Mouse (Mus musculus) embryo, embryonic 9.5 days (tissue): ENCODE results near the gene Nprl2.

Experiments used
- DNase-seq: peaks from one replicate; pipeline ENCODE4 v3.0.0-alpha.2; 2017; ENCODE audit errors: extremely low spot score

The Nprl2 gene

DNA sequence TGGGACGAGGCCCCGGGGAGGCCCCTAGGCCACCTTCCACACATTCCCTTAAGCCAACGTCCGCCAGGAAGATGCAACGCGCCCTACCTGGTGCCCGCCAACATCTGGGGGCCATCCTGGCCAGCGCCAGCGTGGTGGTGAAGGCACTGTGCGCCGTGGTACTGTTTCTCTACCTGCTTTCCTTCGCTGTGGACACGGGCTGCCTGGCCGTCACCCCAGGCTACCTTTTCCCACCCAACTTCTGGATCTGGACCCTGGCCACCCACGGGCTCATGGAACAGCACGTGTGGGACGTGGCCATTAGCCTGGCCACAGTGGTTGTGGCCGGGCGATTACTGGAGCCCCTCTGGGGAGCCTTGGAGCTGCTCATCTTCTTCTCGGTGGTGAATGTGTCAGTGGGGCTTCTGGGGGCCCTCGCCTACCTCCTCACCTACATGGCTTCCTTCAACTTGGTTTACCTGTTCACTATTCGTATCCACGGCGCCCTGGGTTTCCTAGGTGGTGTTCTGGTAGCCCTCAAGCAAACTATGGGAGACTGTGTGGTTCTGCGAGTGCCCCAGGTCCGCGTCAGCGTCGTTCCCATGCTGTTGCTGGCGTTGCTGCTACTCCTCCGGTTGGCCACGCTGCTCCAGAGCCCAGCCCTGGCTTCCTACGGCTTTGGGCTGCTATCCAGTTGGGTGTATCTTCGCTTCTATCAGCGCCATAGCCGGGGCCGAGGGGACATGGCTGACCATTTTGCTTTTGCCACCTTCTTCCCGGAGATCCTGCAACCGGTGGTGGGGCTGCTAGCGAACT lies 7.4 kb upstream of the Nprl2 start:
- DNase-seq: no peak

DNA sequence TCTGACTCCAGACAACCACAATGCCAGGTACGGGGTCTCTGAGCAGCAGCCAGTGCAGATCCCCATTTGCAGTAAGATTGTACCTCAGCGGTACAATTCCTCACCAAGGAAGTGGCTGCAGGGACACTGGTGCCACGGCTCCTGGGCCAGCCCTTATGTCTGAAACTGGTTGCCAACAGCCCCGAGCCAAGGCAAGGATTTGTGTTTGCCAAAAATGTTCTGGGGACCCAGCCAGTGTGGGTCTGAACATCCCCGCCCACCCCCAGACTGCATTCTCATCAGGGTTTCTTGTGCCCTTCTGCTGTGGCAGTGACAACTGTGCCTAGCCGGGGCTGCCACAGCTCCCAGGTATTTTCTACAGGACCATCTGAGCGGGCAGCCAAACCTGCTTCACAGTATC lies 3.8 kb upstream of the Nprl2 start:
- no peak for DNase-seq

DNA sequence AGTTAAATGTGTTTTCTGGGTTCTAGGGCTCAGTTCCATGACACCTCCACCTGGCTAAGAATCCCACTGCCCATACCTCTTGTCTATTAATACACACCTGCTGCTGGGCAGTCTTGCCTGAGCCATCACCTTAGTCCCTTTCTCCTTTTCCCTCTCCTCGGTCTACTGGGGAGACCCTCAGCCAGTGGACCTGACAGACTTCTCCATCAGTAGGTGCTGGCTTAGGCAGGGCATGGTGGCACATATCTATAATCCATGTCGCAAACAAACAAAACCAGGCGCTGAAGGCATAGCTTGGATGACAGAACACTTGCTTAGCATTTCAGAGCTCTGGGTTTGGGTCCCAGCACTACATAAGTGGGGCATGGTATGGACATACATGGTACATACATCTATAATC lies 3.3 kb upstream of the Nprl2 start:
- DNase-seq: no peak

DNA sequence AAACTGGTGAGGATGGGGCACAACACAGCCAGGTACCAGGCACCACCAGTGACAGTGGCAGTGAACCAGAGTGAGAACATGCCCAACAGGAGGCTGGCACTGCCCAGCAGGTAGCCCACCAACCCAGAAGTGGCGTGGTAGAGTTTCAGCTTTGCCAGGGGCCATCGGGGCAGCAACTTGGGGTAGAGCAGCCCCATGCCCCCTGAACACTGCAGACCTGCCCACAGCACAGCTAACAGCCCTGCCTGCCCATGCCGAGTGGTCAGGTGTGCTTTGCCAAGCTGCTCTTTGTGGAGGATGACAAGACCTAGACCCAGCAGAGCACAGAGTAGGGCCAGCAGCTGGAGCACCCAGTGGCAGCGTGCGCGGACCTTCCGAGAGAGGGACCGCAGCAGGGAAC lies 2.1 kb upstream of the Nprl2 start:
- no peak for DNase-seq

DNA sequence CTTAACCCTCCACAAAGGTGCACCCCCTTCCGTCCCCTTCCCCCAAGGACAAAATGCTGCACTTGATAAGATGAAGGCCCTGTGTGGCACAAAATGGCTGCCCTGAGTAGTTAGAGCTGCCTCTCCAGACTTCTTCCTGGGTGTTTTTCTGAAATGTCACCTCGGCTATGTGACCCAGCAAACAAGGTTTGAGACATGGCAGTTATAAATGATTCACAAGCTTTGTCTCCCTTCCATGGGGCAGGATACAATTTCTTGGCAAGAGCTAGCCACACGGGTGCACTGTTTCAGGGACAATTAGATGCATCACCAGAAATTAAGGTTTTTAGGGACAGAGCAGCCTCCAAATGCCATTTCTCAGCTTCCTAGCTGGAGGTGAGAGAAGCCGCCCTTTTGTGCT lies 1.6 kb upstream of the Nprl2 start:
- DNase-seq: no peak

DNA sequence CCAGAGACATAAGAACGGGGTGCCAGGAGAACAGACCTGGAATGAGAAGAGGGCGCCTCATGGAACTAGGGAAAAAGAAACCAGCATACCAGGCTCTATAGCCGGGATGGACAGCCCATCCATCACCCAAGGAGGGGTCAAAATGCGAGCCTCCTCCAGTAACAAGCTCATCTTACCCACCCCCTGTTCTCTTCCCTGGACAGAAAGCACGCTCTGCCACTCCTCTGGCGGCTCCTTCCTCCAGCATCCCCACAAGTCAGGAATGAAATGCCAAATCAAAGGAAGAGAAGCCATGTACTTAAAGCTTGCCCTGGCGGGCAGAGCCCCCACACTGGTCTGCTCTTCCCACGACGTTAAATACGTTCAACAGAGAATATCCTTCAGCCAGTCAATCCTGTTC lies 1.0 kb upstream of the Nprl2 start:
- no peak for DNase-seq

DNA sequence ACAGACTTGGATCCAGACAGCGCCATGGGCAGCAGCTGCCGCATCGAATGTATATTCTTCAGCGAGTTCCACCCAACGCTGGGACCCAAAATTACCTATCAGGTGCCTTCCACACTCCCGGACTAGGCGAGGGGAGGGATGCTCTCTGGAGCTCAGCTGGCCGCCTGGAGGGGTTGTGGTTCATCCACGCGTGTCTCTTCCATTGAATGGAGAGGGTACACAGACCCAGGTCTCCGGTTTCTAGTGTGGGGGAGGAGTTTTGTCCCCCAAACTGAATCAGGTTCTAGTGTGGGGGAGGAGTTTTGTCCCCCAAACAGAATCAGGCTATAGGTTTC lies 293 bp downstream of the Nprl2 start:
- no peak for DNase-seq

DNA sequence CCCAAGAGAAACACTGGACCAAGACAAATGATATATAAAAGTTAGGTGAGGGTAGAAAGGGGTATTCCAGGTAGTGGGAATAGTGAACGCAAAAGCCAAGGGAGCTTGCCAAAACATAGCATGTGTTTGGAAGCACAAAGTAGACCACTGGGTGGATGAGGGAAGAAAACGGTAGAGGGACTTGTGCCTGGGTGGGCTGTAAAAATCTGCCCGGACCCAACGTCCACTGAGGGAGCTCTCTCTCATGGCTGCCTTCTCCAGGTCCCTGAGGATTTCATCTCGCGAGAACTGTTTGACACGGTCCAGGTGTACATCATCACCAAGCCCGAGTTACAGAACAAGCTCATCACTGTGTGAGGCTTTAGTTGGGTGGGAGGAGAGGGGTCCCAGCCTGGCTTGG lies 695 bp downstream of the Nprl2 start:
- no peak for DNase-seq

DNA sequence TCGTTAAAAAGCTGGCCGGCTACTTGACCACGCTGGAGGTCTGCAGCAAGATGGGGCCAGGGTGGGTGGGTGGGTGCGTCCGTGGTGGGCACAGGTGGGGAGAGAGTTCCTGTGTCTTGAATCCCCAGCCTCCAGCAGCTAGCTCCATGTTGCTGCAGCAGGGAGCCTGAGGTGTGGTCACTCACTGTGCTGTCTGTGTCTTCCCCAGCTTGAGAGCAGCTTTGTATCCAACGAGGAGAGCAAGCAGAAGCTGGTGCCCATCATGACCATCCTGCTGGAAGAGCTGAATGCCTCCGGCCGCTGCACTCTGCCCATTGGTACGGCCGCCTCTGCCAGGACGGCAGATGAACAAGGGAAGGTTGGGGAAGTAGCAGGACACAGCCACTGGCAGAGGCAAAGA lies 1.3 kb downstream of the Nprl2 start:
- DNase-seq: no peak

DNA sequence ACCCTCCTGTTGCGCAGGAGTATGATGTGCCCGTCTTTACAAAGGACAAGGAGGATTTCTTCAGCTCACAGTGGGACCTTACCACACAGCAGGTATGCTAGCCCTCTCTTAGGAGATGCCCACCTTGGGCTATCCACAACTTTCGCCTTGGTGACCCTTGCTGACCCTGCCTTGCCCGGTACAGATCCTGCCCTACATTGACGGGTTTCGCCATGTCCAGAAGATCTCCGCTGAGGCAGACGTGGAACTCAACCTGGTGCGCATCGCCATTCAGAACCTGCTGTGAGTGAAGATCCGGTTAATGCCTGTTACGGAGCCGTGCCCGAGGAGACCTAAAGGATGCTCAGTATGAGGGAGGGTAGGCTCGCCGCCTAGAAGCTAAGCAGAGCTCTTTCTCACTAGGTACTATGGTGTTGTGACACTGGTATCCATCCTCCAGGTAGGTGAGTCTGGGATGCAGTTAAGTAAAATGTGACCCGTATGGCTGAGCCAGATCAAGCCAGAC lies 2.2 kb downstream of the Nprl2 start:
- DNase-seq: no peak

DNA sequence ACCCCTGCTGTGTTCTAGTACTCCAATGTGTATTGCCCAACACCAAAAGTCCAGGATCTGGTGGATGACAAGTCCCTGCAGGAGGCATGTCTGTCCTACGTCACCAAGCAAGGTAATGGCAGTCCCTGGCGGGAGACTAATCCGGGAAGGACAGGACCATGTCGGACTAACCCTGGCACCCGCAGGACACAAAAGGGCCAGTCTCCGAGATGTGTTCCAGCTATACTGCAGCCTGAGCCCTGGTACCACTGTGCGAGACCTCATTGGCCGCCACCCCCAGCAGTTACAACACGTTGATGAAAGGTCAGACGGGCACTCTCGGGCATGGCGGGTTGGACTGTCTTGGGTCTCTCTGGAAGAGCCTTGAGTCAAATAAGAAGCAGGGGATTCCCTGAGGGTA lies 2.7 kb downstream of the Nprl2 start:
- DNase-seq: no peak

DNA sequence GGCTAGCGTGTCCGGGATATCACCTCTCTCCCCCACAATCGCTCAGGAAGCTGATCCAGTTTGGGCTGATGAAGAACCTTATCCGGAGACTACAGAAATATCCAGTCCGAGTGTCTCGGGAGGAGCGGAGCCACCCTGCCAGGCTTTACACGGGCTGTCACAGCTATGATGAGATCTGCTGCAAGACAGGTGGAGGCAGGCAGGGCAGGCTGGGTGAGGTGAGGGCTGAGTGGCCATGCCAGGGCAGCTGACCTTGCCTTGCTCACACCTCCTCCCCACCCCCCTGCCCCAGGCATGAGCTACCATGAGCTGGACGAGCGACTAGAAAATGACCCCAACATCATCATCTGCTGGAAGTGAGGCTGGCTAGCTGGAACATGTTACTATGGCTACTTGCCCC lies 3.2 kb downstream of the Nprl2 start:
- DNase-seq: no peak

DNA sequence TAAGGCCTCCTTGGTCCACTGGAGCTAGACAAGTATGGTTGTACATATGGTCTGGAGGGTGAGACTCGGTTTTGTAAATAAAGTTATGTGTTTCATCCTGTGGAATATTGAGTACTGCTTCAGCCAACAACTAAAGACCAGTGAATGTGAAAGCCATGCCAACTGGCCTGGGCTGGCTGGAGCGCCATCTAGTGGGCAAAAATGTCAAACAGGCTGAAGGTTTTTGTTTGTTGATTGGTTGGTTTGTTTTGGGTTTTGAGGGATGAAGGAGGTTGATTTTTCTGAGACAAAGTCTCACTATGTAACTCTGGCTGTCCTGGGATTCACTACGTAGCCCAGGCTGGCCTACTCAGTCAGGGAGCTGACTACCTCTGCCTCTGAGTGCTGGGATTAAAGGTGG lies 3.6 kb downstream of the Nprl2 start:
- DNase-seq: peak; percentile 78

DNA sequence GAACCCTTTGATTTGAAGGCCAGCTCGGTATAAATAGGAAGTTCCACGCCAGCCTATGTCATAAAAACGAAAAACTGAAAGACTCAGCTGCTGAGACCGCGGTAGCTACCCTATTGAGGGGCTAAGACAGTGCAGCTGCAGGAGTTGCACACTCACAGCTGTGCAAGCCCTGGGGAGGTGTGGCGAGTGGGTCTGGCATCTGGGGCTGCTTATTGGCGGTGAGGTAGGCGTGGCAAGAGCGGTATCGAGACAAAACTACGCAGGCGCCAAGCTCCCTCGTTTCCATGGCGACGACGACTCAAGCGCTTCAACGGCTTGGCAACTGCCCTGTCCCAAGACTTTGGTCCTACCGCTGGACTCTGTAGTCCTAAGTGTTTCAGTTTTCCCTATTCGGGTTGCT lies 5.0 kb downstream of the Nprl2 start, which contains the start of gene Zmynd10:
Zmynd10 (plus strand) TSS at position 273 of the 400 bp plus-strand sequence.
- peak; percentile 84 for DNase-seq

DNA sequence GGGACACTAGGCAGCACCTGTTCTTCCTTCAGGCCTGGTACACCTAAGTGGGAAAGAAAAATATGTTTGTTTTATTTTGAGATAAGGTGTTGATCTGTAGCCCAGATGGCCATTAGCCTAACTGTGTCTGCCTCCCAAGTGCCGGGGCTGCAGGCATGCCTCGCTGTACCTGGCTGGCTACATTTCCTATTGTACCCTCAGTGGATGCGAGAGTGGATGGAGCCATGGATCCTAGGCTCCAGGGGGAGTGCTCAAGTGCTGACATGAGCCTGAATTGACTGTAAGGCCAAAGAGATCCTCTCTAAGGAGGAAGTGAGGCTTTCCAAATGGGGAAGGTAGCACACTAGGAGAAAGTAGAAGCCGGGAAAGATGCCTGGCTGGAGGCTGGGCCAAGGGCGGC lies 5.9 kb downstream of the Nprl2 start:
- no peak for DNase-seq

DNA sequence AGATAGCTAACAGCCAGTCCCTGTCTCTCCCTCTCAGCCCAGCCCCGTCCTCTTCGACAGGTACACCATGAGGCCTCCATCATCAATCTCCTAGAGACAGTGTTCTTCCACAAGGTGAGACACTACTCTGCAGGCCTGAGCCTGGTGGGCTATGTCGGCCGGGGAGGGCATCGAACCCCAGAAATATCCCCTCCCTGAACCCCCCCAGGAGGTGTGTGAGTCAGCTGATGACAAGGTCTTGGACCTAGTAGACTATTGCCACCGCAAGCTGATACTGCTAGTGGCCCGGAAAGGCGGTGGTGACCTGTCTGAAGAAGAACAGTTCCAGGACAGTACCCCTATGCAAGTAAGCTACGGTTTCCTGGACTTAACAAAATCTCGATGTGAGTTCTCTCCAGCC lies 6.8 kb downstream of the Nprl2 start:
- no peak for DNase-seq

DNA sequence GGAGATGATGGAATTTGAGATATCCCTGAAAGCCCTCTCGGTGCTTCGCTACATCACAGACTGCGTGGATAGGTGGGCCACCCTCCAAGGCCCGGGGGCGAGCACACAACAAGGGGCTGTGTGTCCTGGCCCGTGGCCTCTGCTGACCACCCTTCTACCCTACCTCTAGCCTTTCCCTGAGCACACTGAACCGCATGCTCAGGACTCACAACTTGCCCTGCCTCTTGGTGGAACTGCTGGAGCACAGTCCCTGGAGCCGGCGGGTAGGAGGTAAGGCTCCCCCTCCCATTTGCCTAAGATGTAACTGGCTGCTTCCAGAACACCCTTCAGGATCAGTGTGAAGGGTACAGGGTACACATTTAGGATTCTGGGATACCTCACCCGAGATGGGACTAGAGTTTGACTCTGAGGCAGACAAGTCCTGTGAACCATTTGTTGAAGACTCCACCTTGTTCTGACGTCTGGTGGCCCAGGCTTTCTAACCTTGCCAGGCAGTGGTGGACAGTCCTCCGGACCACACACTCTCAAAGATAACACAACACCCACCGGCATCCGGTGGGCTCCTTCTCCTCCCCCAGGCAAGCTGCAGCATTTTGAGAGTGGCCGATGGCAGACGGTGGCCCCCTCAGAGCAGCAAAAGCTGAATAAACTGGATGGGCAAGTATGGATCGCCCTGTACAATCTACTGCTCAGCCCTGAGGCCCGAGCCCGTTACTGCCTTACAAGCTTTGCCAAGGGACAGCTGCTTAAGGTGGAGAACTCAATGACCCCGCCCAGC lies 7.5 kb downstream of the Nprl2 start:
- no peak for DNase-seq

DNA sequence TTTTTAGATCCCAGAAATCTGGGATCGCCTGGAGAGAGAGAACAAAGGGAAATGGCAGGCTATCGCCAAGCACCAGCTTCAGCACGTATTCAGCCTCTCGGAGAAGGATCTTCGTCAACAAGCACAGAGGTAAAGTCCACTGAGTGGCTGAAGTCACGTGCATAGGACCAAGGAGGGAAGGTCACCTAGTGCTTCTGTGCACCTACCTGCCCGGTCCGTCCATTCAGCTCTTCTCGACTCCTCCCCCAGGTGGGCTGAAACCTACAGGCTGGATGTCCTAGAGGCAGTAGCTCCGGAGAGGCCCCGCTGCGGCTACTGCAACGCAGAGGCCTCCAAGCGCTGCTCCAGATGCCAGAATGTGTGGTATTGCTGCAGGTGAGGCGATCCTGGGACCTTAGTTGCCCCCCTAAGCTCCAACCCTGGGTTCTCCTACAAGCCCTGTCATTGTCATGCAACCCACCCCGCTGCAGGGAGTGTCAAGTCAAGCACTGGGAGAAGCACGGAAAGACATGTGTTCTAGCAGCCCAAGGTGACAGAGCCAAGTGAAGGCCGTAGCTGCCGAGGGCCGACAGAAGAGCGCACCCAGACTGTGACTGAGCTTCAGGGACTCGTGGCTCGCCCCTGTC lies 8.6 kb downstream of the Nprl2 start:
- no peak for DNase-seq

DNA sequence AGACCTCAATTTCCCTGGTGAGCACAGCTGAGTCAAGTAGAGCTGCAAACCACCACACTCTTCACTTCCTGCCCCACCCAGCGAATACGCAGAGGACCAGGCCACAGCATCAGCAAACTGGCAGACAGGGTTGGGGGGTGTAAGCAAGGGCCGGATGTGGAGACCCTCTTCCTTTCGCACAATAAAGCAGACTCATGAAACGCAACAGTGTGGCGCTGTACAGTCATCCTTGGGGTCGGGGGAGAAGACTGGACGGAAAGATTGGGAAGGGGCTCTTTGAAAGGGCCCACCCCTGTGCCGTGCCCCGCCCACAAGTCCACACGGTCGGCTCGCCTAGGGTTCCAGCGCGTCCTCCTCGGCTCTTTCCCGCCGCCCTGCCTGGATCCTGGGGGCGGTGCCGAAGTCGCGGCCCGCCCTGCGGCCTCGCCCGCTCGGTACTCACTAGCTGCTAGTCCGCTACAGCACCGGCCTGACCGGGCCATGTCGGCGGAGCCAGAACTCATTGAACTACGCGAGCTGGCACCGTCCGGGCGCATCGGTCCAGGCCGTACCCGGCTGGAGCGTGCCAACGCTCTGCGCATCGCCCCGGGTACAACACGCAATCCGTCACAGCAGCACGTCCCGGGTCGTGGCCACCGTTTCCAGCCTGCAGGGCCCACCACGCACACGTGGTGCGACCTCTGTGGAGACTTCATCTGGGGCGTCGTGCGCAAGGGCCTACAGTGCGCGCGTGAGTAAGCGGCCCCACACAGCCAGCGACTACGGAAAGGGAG lies 9.3 kb downstream of the Nprl2 start, which contains the start of gene Rassf1:
Rassf1 (plus strand) TSS at position 439 of the 773 bp plus-strand sequence.
- DNase-seq: peak; percentile 72

DNA sequence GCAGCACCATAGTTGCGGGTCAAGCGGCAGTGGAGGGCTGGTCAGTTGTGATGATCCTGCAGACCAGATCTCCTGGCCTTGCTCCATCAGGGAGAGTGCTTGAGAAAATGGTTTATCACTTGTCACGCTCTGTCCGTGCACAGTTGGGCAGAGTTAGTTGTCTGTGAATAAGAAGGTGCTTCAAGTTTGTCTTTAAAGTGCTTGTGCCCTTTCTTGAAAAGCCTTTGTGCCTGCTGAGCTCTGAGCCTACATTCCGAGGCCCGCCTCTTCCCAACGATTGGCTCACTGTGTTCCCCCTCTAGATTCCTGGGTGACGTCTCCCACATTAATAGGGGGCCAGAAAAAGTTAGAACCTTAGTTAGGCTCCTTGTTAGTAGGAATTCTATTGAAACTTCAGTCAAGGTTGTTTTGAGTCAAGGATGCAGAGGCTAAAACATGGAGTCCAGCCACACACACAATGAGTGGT lies 9.9 kb downstream of the Nprl2 start:
- no peak for DNase-seq

DNA sequence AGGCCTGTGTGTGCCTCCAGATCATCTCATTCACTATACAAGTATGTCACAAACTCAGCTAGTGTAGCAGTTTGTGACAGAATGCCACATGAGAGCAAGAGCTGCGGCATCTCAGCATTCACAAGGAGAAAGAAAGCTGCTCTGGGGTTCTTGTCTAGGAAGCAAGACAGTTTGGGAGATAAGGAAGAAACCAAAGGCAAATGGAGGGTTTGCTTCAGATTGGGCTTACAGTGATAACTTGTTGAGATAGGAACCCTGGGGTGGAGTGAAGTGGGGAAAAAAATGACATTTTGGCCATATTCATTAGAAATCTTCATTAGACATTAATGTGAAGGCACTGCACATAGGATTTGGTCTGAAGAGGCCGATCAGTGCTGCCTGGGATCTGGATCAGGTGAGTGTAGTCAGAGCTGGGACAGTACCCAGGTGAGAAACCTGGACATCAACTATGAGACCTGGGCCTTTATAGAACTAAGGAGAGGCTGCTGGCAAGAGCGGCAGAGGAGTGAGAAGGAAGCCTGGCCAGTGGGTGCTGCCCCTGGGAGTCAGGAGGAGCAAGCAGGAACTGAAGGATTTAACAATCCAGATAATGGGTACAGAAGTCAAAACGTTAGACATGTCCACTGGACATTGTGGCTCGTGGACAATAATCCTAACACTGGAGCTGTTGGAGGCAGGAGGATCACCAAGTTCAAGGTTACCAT lies 10.8 kb downstream of the Nprl2 start:
- no peak for DNase-seq
